Mouse (Mus musculus) limb, embryonic 10.5 days (tissue): ENCODE measurements around the gene Fam89b. TPM values are rescaled to one million over a fixed set of nuclear protein-coding genes. Genes with fewer than 3 reads are reported as not detected.

Experiments
- DNase-seq: peaks from one replicate; pipeline ENCODE4 v3.0.0-alpha.2; 2017; ENCODE audit warnings: low spot score
- H3K27ac ChIP-seq: fragments of 300-500 bp; sonication (generic); 2 replicates; pipeline ENCODE4 v1.5.1; 2016; ENCODE audit warnings: mild to moderate bottlenecking
- H3K27me3 ChIP-seq: fragments of 300-500 bp; sonication (generic); 2 replicates; pipeline ENCODE4 v1.6.1; 2016; ENCODE audit warnings: low read depth, mild to moderate bottlenecking; ENCODE audit not compliant: poor library complexity, severe bottlenecking
- H3K36me3 ChIP-seq: fragments of 300-500 bp; sonication (generic); 2 replicates; pipeline ENCODE4 v1.6.1; 2016; ENCODE audit warnings: mild to moderate bottlenecking, moderate library complexity
- H3K4me1 ChIP-seq: fragments of 300-500 bp; sonication (generic); 2 replicates; pipeline ENCODE4 v1.6.1; 2016
- H3K4me3 ChIP-seq: fragments of 300-500 bp; sonication (generic); 2 replicates; pipeline ENCODE4 v1.5.1; 2016; ENCODE audit warnings: mild to moderate bottlenecking, moderate library complexity
- H3K9me3 ChIP-seq: fragments of 300-500 bp; sonication (generic); replicated peaks from 2 replicates; pipeline ENCODE4 v1.6.1; 2016; ENCODE audit warnings: mild to moderate bottlenecking
- WGBS: fragments of 180-500 bp; shearing (Covaris S2); methylation state at CpG from one replicate; pipeline ENCODE4 v1.1.7; 2016; 5-methylcytosine and 5-hydroxymethylcytosine counted together
- polyA plus RNA-seq: library from polyadenylated mRNA; unstranded; fragments of >200 nt; fragmentation: Nextera tagmentation; extraction: Ambion mirVana; gene quantifications from 2 replicates; pipeline ENCODE4 v1.2.1, GENCODE M21; 2016

Fam89b gene
- polyA plus RNA-seq, 1 experiment from 2014 or later = 158 TPM

- whole genome bisulfite sequencing = 89% methylated on average over 6 of the region's 6 CpGs
- no peaks in the 10 kb centered on the region for H3K36me3 ChIP-seq
- H3K9me3 ChIP-seq = no peaks in the 10 kb centered on the region
- peaks cover 97% of the 10 kb centered on the region for H3K27me3 ChIP-seq
- no peak overlapping the region for H3K4me3 ChIP-seq
- no peak for DNase-seq
- H3K27ac ChIP-seq = no peak overlapping the region
- H3K4me1 ChIP-seq = peaks cover 39% of the 10 kb centered on the region
Observed at GRCm38 (mm10) chr19:5749476-5749875, 20.0 kb upstream of the Fam89b start.

DNA sequence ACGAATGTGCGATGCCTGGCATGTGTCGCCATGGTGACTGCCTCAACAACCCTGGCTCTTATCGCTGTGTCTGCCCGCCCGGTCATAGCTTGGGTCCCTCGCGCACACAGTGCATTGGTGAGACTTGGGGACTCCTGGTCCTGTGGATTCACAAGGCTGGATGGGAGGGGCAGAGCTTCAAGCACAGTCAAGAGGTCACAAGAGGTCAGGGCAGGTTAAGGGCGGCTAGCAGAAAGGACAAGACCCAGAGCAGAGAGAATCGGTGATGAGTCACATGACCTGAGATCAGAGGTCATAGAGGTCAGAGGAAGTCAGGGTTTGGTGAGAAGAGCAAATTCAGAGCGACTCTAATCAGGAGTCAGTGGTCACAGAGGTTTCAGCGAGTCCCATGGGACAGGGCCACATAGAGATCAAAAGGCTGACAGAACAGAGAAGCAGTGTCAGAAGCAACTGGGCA, 17.5 kb upstream of the Fam89b start:
- WGBS = 31% methylated on average over 12 of the region's 12 CpGs
- 0 out of 2 replicates have a peak, but pooled peaks cover 2% of the 10 kb centered on the region for H3K36me3 ChIP-seq
- H3K27ac ChIP-seq = no peak overlapping the region
- H3K4me1 ChIP-seq = peaks cover 61% of the 10 kb centered on the region
- DNase-seq = no peak
- H3K4me3 ChIP-seq = no peak overlapping the region; the same call in 1 of the 2 replicates
- H3K27me3 ChIP-seq = peaks cover 92% of the 10 kb centered on the region
- H3K9me3 ChIP-seq = no peaks in the 10 kb centered on the region

- peaks cover 86% of the 10 kb centered on the region for H3K27me3 ChIP-seq
- WGBS = 4% methylated on average over 36 of the region's 36 CpGs
- 0 out of 2 replicates have a peak, but pooled peaks cover 2% of the 10 kb centered on the region for H3K36me3 ChIP-seq
- H3K27ac ChIP-seq = peak overlapping the region; percentile 50
- DNase-seq = peak; percentile 68
- H3K4me3 ChIP-seq = peak overlapping the region; percentile 48
- peaks cover 61% of the 10 kb centered on the region for H3K4me1 ChIP-seq
- H3K9me3 ChIP-seq = no peaks in the 10 kb centered on the region
Observed at GRCm38 (mm10) chr19:5745756-5746710, 16.6 kb upstream of the Fam89b start.

GRCm38 (mm10) chr19:5743576-5743975, 14.1 kb upstream of the Fam89b start:
- no peak overlapping the region for H3K27ac ChIP-seq
- DNase-seq = no peak
- 0 out of 2 replicates have a peak, but pooled peaks cover 2% of the 10 kb centered on the region for H3K36me3 ChIP-seq
- H3K4me3 ChIP-seq = 0 out of 2 replicates have a peak overlapping the region, but pooled peaks have one; percentile 16
- H3K4me1 ChIP-seq = peaks cover 66% of the 10 kb centered on the region
- H3K9me3 ChIP-seq = no peaks in the 10 kb centered on the region
- H3K27me3 ChIP-seq = peaks cover 86% of the 10 kb centered on the region
- 75% methylated on average over 5 of the region's 5 CpGs for WGBS

DNA sequence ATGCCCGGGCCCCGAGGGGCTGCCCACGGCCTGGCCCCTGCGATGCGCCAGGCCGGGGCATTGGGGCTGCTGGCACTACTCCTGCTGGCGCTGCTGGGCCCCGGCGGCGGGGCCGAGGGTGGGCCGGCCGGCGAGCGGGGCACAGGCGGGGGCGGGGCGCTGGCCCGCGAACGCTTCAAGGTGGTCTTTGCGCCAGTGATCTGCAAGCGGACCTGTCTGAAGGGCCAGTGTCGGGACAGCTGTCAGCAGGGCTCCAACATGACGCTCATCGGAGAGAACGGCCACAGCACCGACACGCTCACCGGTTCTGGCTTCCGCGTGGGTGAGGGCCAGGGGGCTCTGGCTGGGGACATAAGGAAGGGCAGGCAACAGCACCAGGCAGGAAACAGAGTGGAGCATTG, 12.8 kb upstream of the Fam89b start:
- H3K4me3 ChIP-seq = peak overlapping the region; percentile 81
- H3K36me3 ChIP-seq = 0 out of 2 replicates have a peak, but pooled peaks cover 2% of the 10 kb centered on the region
- peaks cover 77% of the 10 kb centered on the region for H3K27me3 ChIP-seq
- no peaks in the 10 kb centered on the region for H3K9me3 ChIP-seq
- WGBS = under 1% methylated on average over 32 of the region's 32 CpGs
- H3K4me1 ChIP-seq = peaks cover 64% of the 10 kb centered on the region
- peak; percentile 74 for DNase-seq
- peak overlapping the region; percentile 92 for H3K27ac ChIP-seq

DNA sequence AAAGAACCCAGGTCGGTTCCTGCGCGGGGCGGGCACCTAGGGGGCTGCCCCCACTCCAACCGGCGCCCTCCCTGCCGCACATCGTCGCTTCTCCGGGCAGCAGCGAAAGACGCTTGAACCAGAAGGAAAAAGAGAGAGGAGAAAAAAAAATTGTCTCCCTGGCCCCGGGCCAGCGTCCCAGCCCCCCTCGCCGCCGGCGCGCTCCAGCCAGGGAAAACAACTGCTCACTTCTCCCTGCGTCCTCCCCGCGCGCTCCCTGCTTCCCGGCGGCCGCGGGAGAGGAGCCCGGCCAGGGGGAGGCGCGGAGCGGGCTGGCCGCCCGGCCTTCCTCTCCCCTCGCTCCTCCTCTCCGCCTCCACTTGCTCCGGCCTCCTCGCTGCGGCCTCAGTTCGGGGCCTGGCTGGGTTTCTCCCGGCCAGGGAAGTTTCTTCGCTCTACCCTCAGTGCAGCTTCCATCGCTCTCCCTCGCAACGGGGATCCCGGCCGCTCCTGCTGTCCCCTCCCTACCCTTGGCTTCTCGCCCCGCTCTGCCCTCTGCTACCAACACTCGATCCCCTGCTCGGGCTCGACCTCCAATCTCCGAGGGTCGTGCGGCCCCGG, 12.3 kb upstream of the Fam89b start:
- WGBS = under 1% methylated on average over 54 of the region's 55 CpGs
- peaks cover 72% of the 10 kb centered on the region for H3K27me3 ChIP-seq
- peak; percentile 78 for DNase-seq
- no peaks in the 10 kb centered on the region for H3K9me3 ChIP-seq
- H3K4me3 ChIP-seq = peak overlapping the region; percentile 81
- peak overlapping the region; percentile 92 for H3K27ac ChIP-seq
- 0 out of 2 replicates have a peak, but pooled peaks cover 2% of the 10 kb centered on the region for H3K36me3 ChIP-seq
- peaks cover 59% of the 10 kb centered on the region for H3K4me1 ChIP-seq

- H3K4me3 ChIP-seq = peak within 1 kb of the TSS; percentile 81
- H3K4me1 ChIP-seq = peaks cover 48% of the 10 kb centered on the region
- no peaks in the 10 kb centered on the region for H3K9me3 ChIP-seq
- WGBS = 23% methylated on average over 14 of the region's 14 CpGs
- H3K36me3 ChIP-seq = 0 out of 2 replicates have a peak, but pooled peaks cover 2% of the 10 kb centered on the region
- H3K27ac ChIP-seq = peak within 1 kb of the TSS; percentile 92
- peaks cover 64% of the 10 kb centered on the region for H3K27me3 ChIP-seq
- peak; percentile 49 for DNase-seq
Observed at GRCm38 (mm10) chr19:5740320-5741317, 11.2 kb upstream of the Fam89b start, which contains the start of gene Ltbp3. TSS of gene Ltbp3 (plus strand) at chr19:5740904.

GRCm38 (mm10) chr19:5739446-5739845, 10.0 kb upstream of the Fam89b start:
- Histone ChIP-seq H3K27ac (no peak overlapping the region), H3K36me3 (0 out of 2 replicates have a peak, but pooled peaks cover 2% of the 10 kb centered on the region), H3K4me1 (peaks cover 43% of the 10 kb centered on the region), H3K27me3 (peaks cover 52% of the 10 kb centered on the region), H3K4me3 (no peak overlapping the region; the same call in 1 of the 2 replicates), H3K9me3 (no peaks in the 10 kb centered on the region)
- no peak for DNase-seq
- WGBS = 63% methylated on average over 2 of the region's 2 CpGs

DNA sequence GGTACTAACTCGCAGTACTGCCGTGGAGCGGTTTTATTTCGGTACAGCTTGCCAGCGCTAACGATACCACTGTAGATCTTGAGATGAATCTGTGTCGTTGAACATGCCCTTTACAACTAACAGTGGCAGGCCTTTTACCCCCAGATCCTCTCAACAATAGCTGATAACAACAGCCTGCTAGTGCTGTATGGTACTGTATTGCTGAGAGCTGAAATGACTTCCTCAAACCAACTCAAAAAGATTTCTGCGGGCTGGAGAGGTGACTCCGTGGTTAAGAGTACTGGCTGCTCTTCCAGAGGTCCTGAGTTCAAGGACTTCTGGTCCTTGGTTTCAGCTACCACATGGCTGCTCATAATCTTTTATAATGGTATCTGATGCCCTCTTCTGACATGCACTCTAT, 4.9 kb upstream of the Fam89b start:
- Histone ChIP-seq H3K36me3 (peaks cover 8% of the 10 kb centered on the region), H3K9me3 (no peaks in the 10 kb centered on the region), H3K27me3 (peaks cover 13% of the 10 kb centered on the region), H3K4me3 (no peak overlapping the region), H3K4me1 (peaks cover 26% of the 10 kb centered on the region), H3K27ac (no peak overlapping the region)
- DNase-seq = no peak
- 81% methylated on average over 9 of the region's 9 CpGs for WGBS

GRCm38 (mm10) chr19:5731264-5731978, 2.0 kb upstream of the Fam89b start:
- under 1% methylated on average over 47 of the region's 47 CpGs for WGBS
- peak overlapping the region; percentile 82 for H3K27ac ChIP-seq

DNA sequence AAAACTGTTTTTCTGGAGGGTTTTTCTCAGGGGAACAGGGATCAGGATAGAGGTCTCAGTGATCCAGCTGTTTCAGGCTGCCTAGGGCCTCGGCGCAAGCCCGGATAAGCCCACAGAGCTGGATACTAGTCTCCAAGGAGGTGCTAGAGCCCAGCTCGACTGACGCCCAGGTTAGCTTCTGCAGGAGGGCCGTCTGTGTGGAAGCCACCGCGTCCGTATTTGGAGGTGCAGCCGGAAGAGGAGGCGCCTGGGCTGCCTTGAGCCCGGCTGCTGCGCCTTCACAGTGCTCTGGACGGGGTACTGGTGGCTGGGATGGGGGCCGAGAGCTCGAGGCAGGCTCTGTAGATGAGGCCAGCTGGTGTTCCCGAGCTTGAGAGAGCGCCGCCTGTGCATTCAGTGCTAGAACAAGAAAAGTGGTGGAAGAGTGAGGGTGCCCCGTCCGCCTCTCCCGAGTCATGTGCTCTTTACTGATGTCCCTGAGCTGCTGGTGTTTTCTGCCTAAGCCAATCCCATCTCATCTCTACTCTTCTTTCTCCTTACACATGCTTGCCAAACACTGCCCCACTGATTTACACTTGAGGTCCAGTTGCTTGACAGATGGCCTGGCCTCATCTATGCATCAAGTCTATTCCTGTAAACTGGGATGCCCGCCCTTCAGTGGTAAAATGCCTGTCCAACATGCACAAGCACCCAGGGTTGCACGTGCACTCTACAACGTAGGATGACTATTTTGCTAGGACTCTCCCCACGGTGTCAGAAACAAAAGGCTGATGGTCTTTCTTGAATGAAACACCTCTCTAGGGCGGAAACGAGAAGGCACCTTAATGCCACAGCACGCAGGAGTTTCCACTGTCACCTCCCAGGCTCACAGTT, 1.1 kb upstream of the Fam89b start:
- peaks cover 61% of the 10 kb centered on the region for H3K4me1 ChIP-seq
- H3K36me3 ChIP-seq = peaks cover 25% of the 10 kb centered on the region
- no peak overlapping the region; the same call in 1 of the 2 replicates for H3K27ac ChIP-seq
- peak overlapping the region; percentile 97 for H3K4me3 ChIP-seq
- no peaks in the 10 kb centered on the region for H3K27me3 ChIP-seq
- 78% methylated on average over 29 of the region's 29 CpGs for WGBS
- DNase-seq = no peak
- H3K9me3 ChIP-seq = no peaks in the 10 kb centered on the region

More at GRCm38 (mm10) chr19:5731264-5731978, 2.0 kb upstream of the Fam89b start:
- Histone ChIP-seq H3K36me3 (peaks cover 22% of the 10 kb centered on the region), H3K4me3 (peak overlapping the region; percentile 97), H3K9me3 (no peaks in the 10 kb centered on the region), H3K27me3 (0 out of 2 replicates have a peak, but pooled peaks cover 3% of the 10 kb centered on the region), H3K4me1 (peaks cover 52% of the 10 kb centered on the region)
- peak; percentile 98 for DNase-seq
